Mouse (Mus musculus) ES-Bruce4 (cell line): ENCODE measurements at regions not wholly inside any gene's neighbourhood (a gene's known extent, or its start where the extent isn't known, plus 50 kb on each side); places are given as distances from the start of the nearest gene placed in this dataset.
A peak's percentile ranks its signal among the peaks of the same experiment; 100 is the strongest.

Experiments
- H3K27ac ChIP-seq: 2 replicates; pipeline ENCODE4 v1.5.1; 2012; ENCODE audit warnings: low read length, inconsistent platforms; ENCODE audit not compliant: insufficient read depth
- H3K27me3 ChIP-seq: 2 replicates; pipeline ENCODE4 v1.6.1; 2012; ENCODE audit warnings: mild to moderate bottlenecking, low read length, inconsistent platforms; ENCODE audit not compliant: control insufficient read depth, poor library complexity, insufficient read depth, severe bottlenecking
- H3K36me3 ChIP-seq: 2 replicates; pipeline ENCODE4 v1.6.1; 2012; ENCODE audit warnings: inconsistent platforms, mild to moderate bottlenecking, low read length, moderate library complexity; ENCODE audit not compliant: control insufficient read depth, poor library complexity, insufficient read depth, severe bottlenecking
- H3K4me1 ChIP-seq: one replicate; pipeline ENCODE4 v1.8.1; 2011; ENCODE audit warnings: low read length; ENCODE audit not compliant: control insufficient read depth, insufficient read depth
- H3K4me3 ChIP-seq: 2 replicates; pipeline ENCODE4 v1.5.1; 2011; ENCODE audit warnings: low read depth, mild to moderate bottlenecking, low read length
- H3K9ac ChIP-seq: 2 replicates; pipeline ENCODE4 v1.6.1; 2012; ENCODE audit warnings: low read depth, mild to moderate bottlenecking, inconsistent platforms; ENCODE audit not compliant: poor library complexity, severe bottlenecking
- H3K9me3 ChIP-seq: replicated peaks from 2 replicates; pipeline ENCODE4 v1.6.1; 2012; ENCODE audit warnings: mild to moderate bottlenecking, low read length, inconsistent platforms; ENCODE audit not compliant: control insufficient read depth, poor library complexity, insufficient read depth, severe bottlenecking
- CTCF ChIP-seq: IDR thresholded peaks from one replicate; pipeline ENCODE4 v1.8.1; 2011; ENCODE audit warnings: low read depth, low read length
- EP300 ChIP-seq: IDR thresholded peaks from 2 replicates; pipeline ENCODE4 v1.6.1; 2011; ENCODE audit warnings: low read depth, low read length; ENCODE audit not compliant: insufficient read depth
- POLR2A ChIP-seq: IDR thresholded peaks from one replicate; pipeline ENCODE4 v1.8.1; 2011; ENCODE audit warnings: low read length; ENCODE audit not compliant: insufficient read depth

DNA sequence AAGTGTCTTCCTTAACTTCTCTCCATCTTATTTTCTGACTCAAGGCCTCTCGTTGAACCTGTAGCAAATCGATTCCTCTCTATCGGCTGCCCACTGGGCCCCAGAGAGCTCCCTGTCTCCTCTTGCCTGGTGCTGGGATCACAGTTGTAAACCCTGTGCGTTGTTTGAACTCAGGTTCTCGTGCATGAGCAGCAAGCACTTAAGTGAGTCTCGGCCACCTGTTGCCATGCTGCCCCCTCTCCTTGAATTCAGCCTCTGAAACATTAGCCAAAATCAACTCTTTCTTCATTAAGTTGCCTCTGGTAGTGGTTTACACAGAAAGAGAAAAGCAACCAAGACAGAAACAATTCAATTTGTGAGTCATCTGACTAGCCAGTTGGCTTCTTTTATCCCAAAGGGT, 144.9 kb upstream of the Lyplal1 start:
- TF ChIP-seq CTCF (no peak), POLR2A (no peak), EP300 (no peak)
- no peak overlapping the region for H3K4me3 ChIP-seq
- H3K4me1 ChIP-seq: no peaks in the 10 kb centered on the region
- H3K27me3 ChIP-seq: no peaks in the 10 kb centered on the region
- H3K27ac ChIP-seq: no peak overlapping the region
- H3K9ac ChIP-seq: no peak overlapping the region
- no peaks in the 10 kb centered on the region for H3K9me3 ChIP-seq
- H3K36me3 ChIP-seq: no peaks in the 10 kb centered on the region

DNA sequence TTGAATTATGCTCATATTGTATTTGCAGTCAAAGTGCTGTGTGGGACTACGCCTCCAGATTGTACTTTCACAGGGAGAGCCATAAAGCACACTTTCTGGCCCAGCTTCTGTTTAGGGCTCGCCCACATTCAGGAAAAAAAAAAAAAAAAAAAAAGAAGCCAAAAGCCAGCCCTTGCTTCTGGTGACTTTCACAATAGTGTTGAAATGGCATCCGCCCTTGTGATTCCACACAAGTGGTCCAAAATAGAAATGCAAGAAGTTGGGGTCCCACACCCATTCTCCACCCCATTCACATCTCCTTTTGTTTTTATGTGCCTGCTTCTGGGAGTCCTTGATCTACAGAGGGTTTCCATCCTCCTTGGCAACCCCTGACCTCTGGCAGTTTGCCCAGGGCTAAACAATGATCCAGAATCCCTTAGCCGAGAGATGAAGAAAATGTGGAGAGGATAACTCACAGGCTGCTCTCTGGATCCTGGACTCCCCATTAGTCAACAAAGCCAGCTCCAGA, 144.3 kb upstream of the Lyplal1 start:
- Histone ChIP-seq H3K27me3 (no peaks in the 10 kb centered on the region), H3K4me3 (no peak overlapping the region), H3K4me1 (peaks cover 1% of the 10 kb centered on the region), H3K27ac (peak overlapping the region; percentile 61), H3K9ac (no peak overlapping the region), H3K9me3 (no peaks in the 10 kb centered on the region), H3K36me3 (no peaks in the 10 kb centered on the region)
- no peak for TF ChIP-seq CTCF
- TF ChIP-seq POLR2A: no peak
- TF ChIP-seq EP300: no peak

DNA sequence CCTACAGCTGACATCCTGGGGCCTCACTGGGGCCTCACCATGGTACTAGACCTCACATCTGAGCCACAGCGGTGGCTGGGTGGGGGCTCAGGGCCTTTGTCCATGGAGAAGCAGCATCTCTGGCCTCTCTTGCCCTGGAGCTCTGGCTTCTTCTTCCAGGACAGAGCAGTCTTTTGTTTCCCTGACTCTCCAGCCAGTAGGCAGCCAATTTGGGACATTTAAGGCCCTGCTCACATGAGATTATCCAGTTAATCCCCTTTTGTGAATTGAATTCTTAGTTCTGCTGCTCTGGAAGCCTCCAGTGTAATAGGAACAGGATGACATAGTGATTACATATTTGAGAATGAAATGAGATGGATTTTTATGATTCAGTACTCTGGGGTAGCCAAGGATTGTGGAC, 140.5 kb upstream of the Lyplal1 start:
- no peak overlapping the region for H3K27ac ChIP-seq
- H3K36me3 ChIP-seq: no peaks in the 10 kb centered on the region
- H3K4me1 ChIP-seq: peaks cover 4% of the 10 kb centered on the region
- no peaks in the 10 kb centered on the region for H3K9me3 ChIP-seq
- no peak overlapping the region for H3K4me3 ChIP-seq
- no peaks in the 10 kb centered on the region for H3K27me3 ChIP-seq
- no peak overlapping the region for H3K9ac ChIP-seq
- TF ChIP-seq CTCF (no peak), EP300 (no peak), POLR2A (no peak)

DNA sequence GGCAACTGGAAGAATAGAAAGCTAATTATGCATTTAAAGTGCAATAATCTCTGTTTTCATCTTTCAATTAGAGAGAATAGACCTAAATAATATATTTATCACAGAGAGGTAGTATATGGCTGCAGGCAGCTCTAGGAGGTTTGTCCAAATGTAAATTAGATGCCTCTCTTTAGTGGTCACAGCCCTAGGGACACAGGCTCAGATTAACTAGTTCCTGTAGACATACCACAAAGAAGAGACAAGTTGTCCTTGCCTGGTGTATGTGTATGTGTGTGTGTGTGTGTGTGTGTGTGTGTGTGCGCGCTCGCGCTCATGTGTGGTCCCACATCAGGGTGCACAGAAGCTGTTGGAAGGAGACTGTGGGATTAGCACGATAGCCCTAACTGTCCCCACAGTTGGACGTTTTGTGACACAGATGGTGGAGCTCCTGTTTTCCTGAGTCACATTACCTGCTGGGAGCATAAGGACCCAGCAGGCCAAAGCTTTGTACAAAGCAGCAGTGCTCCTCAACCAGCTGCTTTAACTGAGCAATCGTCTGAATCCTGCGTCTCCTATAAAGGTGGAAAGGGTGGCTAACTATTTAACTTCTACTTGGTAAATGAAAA, 138.5 kb upstream of the Lyplal1 start:
- no peaks in the 10 kb centered on the region for H3K27me3 ChIP-seq
- no peaks in the 10 kb centered on the region for H3K36me3 ChIP-seq
- H3K4me1 ChIP-seq: peaks cover 4% of the 10 kb centered on the region
- no peak overlapping the region for H3K9ac ChIP-seq
- no peak overlapping the region for H3K4me3 ChIP-seq
- H3K27ac ChIP-seq: no peak overlapping the region
- H3K9me3 ChIP-seq: no peaks in the 10 kb centered on the region
- no peak for TF ChIP-seq POLR2A
- 0 out of 2 replicates have a peak, but pooled peaks have one; percentile 22 for TF ChIP-seq EP300
- TF ChIP-seq CTCF: no peak

DNA sequence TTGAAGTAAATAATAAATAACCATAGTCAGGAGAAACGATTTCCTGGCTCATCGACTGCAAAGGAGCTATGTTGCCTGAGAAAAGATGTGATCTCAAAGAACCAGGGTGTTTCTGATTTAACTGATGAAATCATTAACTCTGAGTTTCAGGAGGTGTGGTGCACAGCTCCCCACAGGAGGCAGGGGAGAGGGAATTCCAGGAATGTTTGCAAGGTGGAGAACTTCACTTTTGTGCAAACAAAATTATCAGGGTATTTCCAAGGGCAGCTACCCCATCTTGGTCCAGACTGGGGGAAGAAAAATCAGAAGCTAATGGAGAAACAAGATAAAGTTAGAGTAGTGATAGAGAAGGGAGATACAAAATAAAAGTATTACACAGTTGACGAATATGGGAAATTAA, 137.4 kb upstream of the Lyplal1 start:
- no peaks in the 10 kb centered on the region for H3K27me3 ChIP-seq
- H3K9me3 ChIP-seq: no peaks in the 10 kb centered on the region
- H3K27ac ChIP-seq: no peak overlapping the region; the same call in 1 of the 2 replicates
- H3K36me3 ChIP-seq: no peaks in the 10 kb centered on the region
- H3K9ac ChIP-seq: no peak overlapping the region
- H3K4me3 ChIP-seq: no peak overlapping the region
- TF ChIP-seq POLR2A (no peak), CTCF (no peak), EP300 (no peak)
- H3K4me1 ChIP-seq: peaks cover 4% of the 10 kb centered on the region

DNA sequence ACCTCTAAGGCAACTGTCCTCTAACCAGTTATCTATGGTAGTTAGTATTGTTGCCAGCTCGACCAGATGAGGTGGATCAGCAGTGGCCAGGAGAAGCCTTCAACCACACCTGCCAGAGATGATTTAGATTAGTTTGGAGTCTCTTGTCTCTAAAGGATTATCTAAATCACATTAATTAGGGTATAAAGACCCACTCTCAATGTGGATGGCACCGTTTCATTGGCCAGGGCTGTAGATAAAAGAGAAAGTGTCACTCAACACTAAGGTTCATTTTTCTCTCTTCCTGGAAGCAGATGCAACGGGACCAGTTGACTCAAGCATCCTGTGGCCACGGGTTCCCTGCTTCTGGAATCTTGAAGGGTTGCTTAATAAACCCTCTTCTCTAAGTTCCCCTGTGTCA, 135.4 kb upstream of the Lyplal1 start:
- Histone ChIP-seq H3K27me3 (no peaks in the 10 kb centered on the region), H3K36me3 (no peaks in the 10 kb centered on the region), H3K4me3 (no peak overlapping the region), H3K9me3 (no peaks in the 10 kb centered on the region), H3K9ac (no peak overlapping the region), H3K27ac (no peak overlapping the region), H3K4me1 (peaks cover 4% of the 10 kb centered on the region)
- TF ChIP-seq POLR2A (no peak), EP300 (no peak), CTCF (no peak)
